Mouse (Mus musculus): ENCODE measurements around the gene Glt1d1. TPM values are rescaled to one million over a fixed set of nuclear protein-coding genes. Genes with fewer than 3 reads are reported as not detected.

The Glt1d1 gene
- polyA plus RNA-seq, 1 experiment, result 37.9 TPM

GRCm38 (mm10) chr5:127755594-127755993 is 123.5 kb downstream of the Glt1d1 start:
- Histone ChIP-seq H3K27ac (ENCODE audit: control insufficient read depth, insufficient read depth, low read depth, low read length) (no peak overlapping the region), H3K4me3 (ENCODE audit: control insufficient read depth, low read depth, low read length) (no peak overlapping the region), H3K27me3 (ENCODE audit: control insufficient read depth, insufficient read depth, low read length) (no peaks in the 10 kb centered on the region), H3K4me1 (ENCODE audit: control insufficient read depth, insufficient read depth, low read length) (no peaks in the 10 kb centered on the region), H3K36me3 (ENCODE audit: control insufficient read depth, insufficient read depth, low read length) (no peaks in the 10 kb centered on the region)
- TF ChIP-seq CTCF (IDR thresholded peaks at IDR 0.05; ENCODE audit: control insufficient read depth, insufficient read depth, insufficient replicate concordance, low read depth, low read length) (no peak), POLR2A (IDR thresholded peaks at IDR 0.05; ENCODE audit: control insufficient read depth, low read depth, low read length) (no peak)

- Histone ChIP-seq H3K4me1 (ENCODE audit: control insufficient read depth, insufficient read depth, low read length) (no peaks in the 10 kb centered on the region), H3K36me3 (ENCODE audit: control insufficient read depth, insufficient read depth, low read length) (no peaks in the 10 kb centered on the region), H3K27ac (ENCODE audit: control insufficient read depth, insufficient read depth, low read depth, low read length) (no peak overlapping the region), H3K27me3 (ENCODE audit: control insufficient read depth, insufficient read depth, low read length) (no peaks in the 10 kb centered on the region), H3K4me3 (ENCODE audit: control insufficient read depth, low read depth, low read length) (no peak overlapping the region)
- TF ChIP-seq POLR2A (IDR thresholded peaks at IDR 0.05; ENCODE audit: control insufficient read depth, low read depth, low read length) (no peak), CTCF (IDR thresholded peaks at IDR 0.05; ENCODE audit: control insufficient read depth, insufficient read depth, insufficient replicate concordance, low read depth, low read length) (no peak)
Observed at GRCm38 (mm10) chr5:127756011-127756410, 123.9 kb downstream of the Glt1d1 start.

- TF ChIP-seq POLR2A (IDR thresholded peaks at IDR 0.05; ENCODE audit: control insufficient read depth, low read depth, low read length) (no peak), CTCF (IDR thresholded peaks at IDR 0.05; ENCODE audit: control insufficient read depth, insufficient read depth, insufficient replicate concordance, low read depth, low read length) (peak; percentile 71; the same call in 1 of the 2 replicates)
- no peaks in the 10 kb centered on the region for H3K36me3 ChIP-seq (ENCODE audit: control insufficient read depth, insufficient read depth, low read length)
- H3K4me1 ChIP-seq (ENCODE audit: control insufficient read depth, insufficient read depth, low read length), result no peaks in the 10 kb centered on the region
- H3K27ac ChIP-seq (ENCODE audit: control insufficient read depth, insufficient read depth, low read depth, low read length), result no peak overlapping the region
- no peak overlapping the region for H3K4me3 ChIP-seq (ENCODE audit: control insufficient read depth, low read depth, low read length)
- no peaks in the 10 kb centered on the region for H3K27me3 ChIP-seq (ENCODE audit: control insufficient read depth, insufficient read depth, low read length)
Observed at GRCm38 (mm10) chr5:127756671-127757423, 124.8 kb downstream of the Glt1d1 start.

GRCm38 (mm10) chr5:127758576-127758975 is 126.5 kb downstream of the Glt1d1 start:
- TF ChIP-seq POLR2A (IDR thresholded peaks at IDR 0.05; ENCODE audit: control insufficient read depth, low read depth, low read length) (no peak), CTCF (IDR thresholded peaks at IDR 0.05; ENCODE audit: control insufficient read depth, insufficient read depth, insufficient replicate concordance, low read depth, low read length) (no peak)
- Histone ChIP-seq H3K27me3 (ENCODE audit: control insufficient read depth, insufficient read depth, low read length) (no peaks in the 10 kb centered on the region), H3K4me1 (ENCODE audit: control insufficient read depth, insufficient read depth, low read length) (no peaks in the 10 kb centered on the region), H3K4me3 (ENCODE audit: control insufficient read depth, low read depth, low read length) (no peak overlapping the region), H3K36me3 (ENCODE audit: control insufficient read depth, insufficient read depth, low read length) (no peaks in the 10 kb centered on the region), H3K27ac (ENCODE audit: control insufficient read depth, insufficient read depth, low read depth, low read length) (no peak overlapping the region)

Other genes with a start within 250 kb of the Glt1d1 start
- 19.8 and 22.8 TPM in 2 replicates for gene Slc15a4, start 635 bp downstream of the Glt1d1 start, polyA plus RNA-seq (2012; rRNA removed)